Mouse (Mus musculus) cerebellum, adult 11-12 months (tissue): ENCODE results near the gene Fstl4.
A peak's percentile ranks its signal among the peaks of the same experiment; 100 is the strongest.
"Not testable (repeated sequence)": the region's sequence is repeated elsewhere in the genome, so short reads cannot be mapped to it uniquely, and the experiment has no call there.

Experiments used
- DNase-seq: peaks from one replicate; pipeline ENCODE4 v3.0.0; 2022

Gene Fstl4

GRCm38 (mm10) chr11:53140722-53141400, 376.4 kb downstream of the Fstl4 start:
- DNase-seq = no peak

- no peak for DNase-seq
Measured at GRCm38 (mm10) chr11:53143522-53143921, 379.1 kb downstream of the Fstl4 start.

GRCm38 (mm10) chr11:53144506-53144905, 380.1 kb downstream of the Fstl4 start:
- DNase-seq = no peak

- no peak for DNase-seq
Measured at GRCm38 (mm10) chr11:53146290-53146689, 381.9 kb downstream of the Fstl4 start.

GRCm38 (mm10) chr11:53156463-53156862, 392.0 kb downstream of the Fstl4 start:
- no peak for DNase-seq

- no peak for DNase-seq
Measured at GRCm38 (mm10) chr11:53157621-53158259, 393.3 kb downstream of the Fstl4 start.

- no peak for DNase-seq
Measured at GRCm38 (mm10) chr11:53162385-53162784, 398.0 kb downstream of the Fstl4 start.

GRCm38 (mm10) chr11:53166478-53166877, 402.0 kb downstream of the Fstl4 start:
- DNase-seq = no peak

- DNase-seq = no peak
Measured at GRCm38 (mm10) chr11:53182177-53182852, 417.9 kb downstream of the Fstl4 start.

GRCm38 (mm10) chr11:53182858-53183257, 418.4 kb downstream of the Fstl4 start:
- DNase-seq = no peak

- no peak for DNase-seq
Measured at GRCm38 (mm10) chr11:53184046-53184445, 419.6 kb downstream of the Fstl4 start.

- no peak for DNase-seq
Measured at GRCm38 (mm10) chr11:53184698-53185097, 420.3 kb downstream of the Fstl4 start.

- peak; percentile 5 for DNase-seq
Measured at GRCm38 (mm10) chr11:53187427-53188140, 423.1 kb downstream of the Fstl4 start.

GRCm38 (mm10) chr11:53196551-53196950, 432.1 kb downstream of the Fstl4 start:
- not testable (repeated sequence) for DNase-seq

GRCm38 (mm10) chr11:53197111-53197510, 432.7 kb downstream of the Fstl4 start:
- DNase-seq = no peak

- DNase-seq = no peak
Measured at GRCm38 (mm10) chr11:53202459-53203250, 438.2 kb downstream of the Fstl4 start.

- no peak for DNase-seq
Measured at GRCm38 (mm10) chr11:53210876-53211275, 446.4 kb downstream of the Fstl4 start.

- no peak for DNase-seq
Measured at GRCm38 (mm10) chr11:53229011-53229410, 464.6 kb downstream of the Fstl4 start.

GRCm38 (mm10) chr11:53231836-53232235, 467.4 kb downstream of the Fstl4 start:
- no peak for DNase-seq

GRCm38 (mm10) chr11:53233590-53233989, 469.2 kb downstream of the Fstl4 start:
- no peak for DNase-seq
